Mouse (Mus musculus) intestine, embryonic 15.5 days (tissue): ENCODE measurements at regions not wholly inside any gene's neighbourhood (a gene's known extent, or its start where the extent isn't known, plus 50 kb on each side); places are given as distances from the start of the nearest gene placed in this dataset.
A peak's percentile ranks its signal among the peaks of the same experiment; 100 is the strongest.
"Not testable (repeated sequence)": the region's sequence is repeated elsewhere in the genome, so short reads cannot be mapped to it uniquely, and the experiment has no call there.

Experiments
- ATAC-seq: fragments of 200-750 bp; cut with Nextera tagmentation; 2 replicates; pipeline ENCODE4 v1.8.0; 2017; ENCODE audit warnings: moderate TSS enrichment, moderate library complexity
- H3K27ac ChIP-seq: fragments of 300-500 bp; sonication (generic); 2 replicates; pipeline ENCODE4 v1.5.1; 2015; ENCODE audit warnings: mild to moderate bottlenecking, inconsistent platforms
- H3K27me3 ChIP-seq: fragments of 300-500 bp; sonication (generic); replicated peaks from 2 replicates; pipeline ENCODE4 v1.6.1; 2015; ENCODE audit warnings: inconsistent platforms
- H3K36me3 ChIP-seq: fragments of 300-500 bp; sonication (generic); 2 replicates; pipeline ENCODE4 v1.6.1; 2015; ENCODE audit warnings: inconsistent platforms
- H3K4me1 ChIP-seq: fragments of 300-500 bp; sonication (generic); replicated peaks from 2 replicates; pipeline ENCODE4 v1.6.1; 2015; ENCODE audit warnings: inconsistent platforms
- H3K4me2 ChIP-seq: fragments of 300-500 bp; sonication (generic); replicated peaks from 2 replicates; pipeline ENCODE4 v1.6.1; 2015; ENCODE audit warnings: mild to moderate bottlenecking, inconsistent platforms
- H3K4me3 ChIP-seq: fragments of 300-500 bp; sonication (generic); replicated peaks from 2 replicates; pipeline ENCODE4 v1.5.1; 2015; ENCODE audit warnings: inconsistent platforms
- H3K9ac ChIP-seq: fragments of 300-500 bp; sonication (generic); 2 replicates; pipeline ENCODE4 v1.6.1; 2015; ENCODE audit warnings: inconsistent platforms
- H3K9me3 ChIP-seq: fragments of 300-500 bp; sonication (generic); 2 replicates; pipeline ENCODE4 v1.6.1; 2016; ENCODE audit warnings: inconsistent platforms
- WGBS: fragments of 180-500 bp; shearing (Covaris S2); methylation state at CpG from one replicate; pipeline ENCODE4 v1.1.7; 2015; 5-methylcytosine and 5-hydroxymethylcytosine counted together

DNA sequence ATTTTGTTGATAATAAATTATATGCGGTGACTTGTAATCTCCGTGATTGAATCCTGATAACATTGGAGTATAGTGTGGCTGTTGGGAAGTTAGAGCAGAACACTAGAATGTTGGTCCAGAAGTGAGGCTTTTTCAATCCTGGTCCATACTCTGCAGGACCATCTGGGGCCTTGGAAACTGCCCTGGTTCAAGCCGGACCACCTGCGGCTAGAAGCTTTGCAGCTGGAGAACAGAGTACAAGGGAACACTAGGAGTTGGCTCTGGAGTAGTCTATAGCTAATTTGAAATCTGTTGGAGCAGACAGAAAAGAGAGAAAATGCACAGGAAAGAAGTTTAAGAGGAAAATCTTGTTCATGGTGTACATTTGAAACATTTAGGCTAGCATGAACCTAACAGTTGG lies 79.0 kb downstream of the Casp12 start:
- no peak for ATAC-seq
- H3K4me3 ChIP-seq = no peak overlapping the region

GRCm38 (mm10) chr9:5448180-5448579 lies 103.0 kb downstream of the Casp12 start:
- H3K36me3 ChIP-seq = no peaks in the 10 kb centered on the region
- 71% methylated on average over 2 of the region's 2 CpGs for WGBS
- no peaks in the 10 kb centered on the region for H3K27me3 ChIP-seq
- no peak overlapping the region for H3K27ac ChIP-seq
- H3K4me3 ChIP-seq = no peak overlapping the region
- no peaks in the 10 kb centered on the region for H3K4me1 ChIP-seq
- H3K9ac ChIP-seq = no peak overlapping the region
- H3K4me2 ChIP-seq = no peak overlapping the region
- ATAC-seq = no peak
- H3K9me3 ChIP-seq = no peaks in the 10 kb centered on the region

More for the DNA sequence above, 79.0 kb downstream of the Casp12 start:
- no peak overlapping the region for H3K27ac ChIP-seq
- no peaks in the 10 kb centered on the region for H3K36me3 ChIP-seq
- H3K27me3 ChIP-seq = no peaks in the 10 kb centered on the region
- H3K9ac ChIP-seq = no peak overlapping the region
- no peak overlapping the region for H3K4me2 ChIP-seq
- 85% methylated on average over 4 of the region's 4 CpGs for WGBS
- H3K4me1 ChIP-seq = no peaks in the 10 kb centered on the region
- H3K9me3 ChIP-seq = no peaks in the 10 kb centered on the region

GRCm38 (mm10) chr9:5456606-5457005 lies 111.4 kb downstream of the Casp12 start:
- no peaks in the 10 kb centered on the region for H3K4me1 ChIP-seq
- H3K27me3 ChIP-seq = no peaks in the 10 kb centered on the region
- no peak overlapping the region for H3K27ac ChIP-seq
- no peaks in the 10 kb centered on the region for H3K9me3 ChIP-seq
- no peak overlapping the region for H3K9ac ChIP-seq
- H3K4me2 ChIP-seq = no peak overlapping the region
- no peaks in the 10 kb centered on the region for H3K36me3 ChIP-seq
- H3K4me3 ChIP-seq = no peak overlapping the region
- ATAC-seq = no peak

GRCm38 (mm10) chr9:5472012-5472411 lies 126.8 kb downstream of the Casp12 start:
- no peaks in the 10 kb centered on the region for H3K36me3 ChIP-seq
- no peak overlapping the region for H3K27ac ChIP-seq
- WGBS = 83% methylated on average over 1 of the region's 1 CpGs
- H3K4me3 ChIP-seq = no peak overlapping the region
- no peak overlapping the region for H3K9ac ChIP-seq
- no peaks in the 10 kb centered on the region for H3K9me3 ChIP-seq
- H3K4me2 ChIP-seq = no peak overlapping the region
- no peak for ATAC-seq
- H3K4me1 ChIP-seq = no peaks in the 10 kb centered on the region
- no peaks in the 10 kb centered on the region for H3K27me3 ChIP-seq

- Histone ChIP-seq H3K36me3 (no peaks in the 10 kb centered on the region), H3K9me3 (no peaks in the 10 kb centered on the region), H3K27ac (no peak overlapping the region), H3K4me2 (no peak overlapping the region), H3K27me3 (no peaks in the 10 kb centered on the region), H3K9ac (no peak overlapping the region), H3K4me3 (no peak overlapping the region), H3K4me1 (no peaks in the 10 kb centered on the region)
- ATAC-seq = no peak
Observed at GRCm38 (mm10) chr9:5474271-5474670, 129.0 kb downstream of the Casp12 start.

GRCm38 (mm10) chr9:5485258-5485657 lies 140.0 kb downstream of the Casp12 start:
- 89% methylated on average over 2 of the region's 2 CpGs for WGBS
- Histone ChIP-seq H3K9ac (no peak overlapping the region), H3K4me1 (no peaks in the 10 kb centered on the region), H3K27me3 (no peaks in the 10 kb centered on the region), H3K27ac (no peak overlapping the region), H3K4me2 (no peak overlapping the region), H3K9me3 (no peaks in the 10 kb centered on the region), H3K36me3 (no peaks in the 10 kb centered on the region), H3K4me3 (no peak overlapping the region)
- no peak for ATAC-seq

- H3K4me1 ChIP-seq = no peaks in the 10 kb centered on the region
- no peak for ATAC-seq
- H3K9me3 ChIP-seq = no peaks in the 10 kb centered on the region
- H3K4me3 ChIP-seq = no peak overlapping the region
- no peaks in the 10 kb centered on the region for H3K27me3 ChIP-seq
- H3K36me3 ChIP-seq = no peaks in the 10 kb centered on the region
- H3K27ac ChIP-seq = no peak overlapping the region
- no peak overlapping the region for H3K4me2 ChIP-seq
- no peak overlapping the region for H3K9ac ChIP-seq
- 74% methylated on average over 2 of the region's 2 CpGs for WGBS
Observed at GRCm38 (mm10) chr9:5496837-5497236, 151.6 kb downstream of the Casp12 start.

GRCm38 (mm10) chr9:5498306-5498705 lies 153.1 kb downstream of the Casp12 start:
- H3K9ac ChIP-seq = no peak overlapping the region
- no peak overlapping the region for H3K27ac ChIP-seq
- 63% methylated on average over 3 of the region's 3 CpGs for WGBS
- H3K4me2 ChIP-seq = no peak overlapping the region
- ATAC-seq = no peak
- no peaks in the 10 kb centered on the region for H3K4me1 ChIP-seq
- no peaks in the 10 kb centered on the region for H3K36me3 ChIP-seq
- H3K9me3 ChIP-seq = no peaks in the 10 kb centered on the region
- no peaks in the 10 kb centered on the region for H3K27me3 ChIP-seq
- no peak overlapping the region for H3K4me3 ChIP-seq

DNA sequence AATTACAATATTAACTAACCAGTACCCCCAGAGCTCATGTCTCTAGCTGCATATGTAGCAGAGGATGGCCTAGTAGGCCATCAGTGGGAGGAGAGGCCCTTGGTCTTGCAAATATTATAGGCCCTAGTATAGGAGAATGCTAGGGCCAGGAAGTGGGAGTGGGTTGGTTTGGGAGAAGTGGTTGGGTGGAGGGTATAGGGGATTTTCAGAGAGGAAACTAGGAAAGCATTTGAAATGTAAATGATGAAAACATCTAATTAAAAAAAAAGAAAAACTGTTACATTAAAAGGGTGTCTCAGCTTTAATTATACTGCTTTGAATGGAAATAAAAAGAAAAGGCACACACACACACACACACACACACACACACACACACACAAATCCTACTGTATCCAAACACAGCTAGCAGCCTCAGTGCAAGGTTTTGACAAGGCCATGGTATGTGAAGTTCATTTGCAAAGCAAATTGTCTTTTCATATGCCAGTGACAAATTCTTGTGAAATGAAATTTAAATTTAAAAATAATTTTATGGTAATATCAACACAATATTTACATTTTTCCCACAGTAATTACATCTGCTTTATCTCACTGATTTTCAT lies 180.6 kb downstream of the Casp12 start:
- Histone ChIP-seq H3K9ac (no peak overlapping the region), H3K36me3 (no peaks in the 10 kb centered on the region), H3K27ac (no peak overlapping the region), H3K27me3 (no peaks in the 10 kb centered on the region), H3K9me3 (no peaks in the 10 kb centered on the region), H3K4me1 (no peaks in the 10 kb centered on the region), H3K4me2 (no peak overlapping the region), H3K4me3 (no peak overlapping the region)
- no peak for ATAC-seq

GRCm38 (mm10) chr9:5542604-5543003 lies 197.4 kb downstream of the Casp12 start:
- ATAC-seq = no peak
- H3K4me1 ChIP-seq = no peaks in the 10 kb centered on the region
- H3K9ac ChIP-seq = no peak overlapping the region
- 81% methylated on average over 1 of the region's 1 CpGs for WGBS
- H3K9me3 ChIP-seq = no peaks in the 10 kb centered on the region
- no peak overlapping the region for H3K4me2 ChIP-seq
- no peaks in the 10 kb centered on the region for H3K27me3 ChIP-seq
- no peak overlapping the region for H3K27ac ChIP-seq
- H3K36me3 ChIP-seq = no peaks in the 10 kb centered on the region
- H3K4me3 ChIP-seq = no peak overlapping the region

- 0 out of 2 replicates have a peak, but pooled peaks have one; percentile 41 for ATAC-seq
- Histone ChIP-seq H3K36me3 (no peaks in the 10 kb centered on the region), H3K4me3 (no peak overlapping the region), H3K9me3 (no peaks in the 10 kb centered on the region), H3K9ac (no peak overlapping the region), H3K27me3 (no peaks in the 10 kb centered on the region), H3K27ac (no peak overlapping the region), H3K4me1 (no peaks in the 10 kb centered on the region), H3K4me2 (no peak overlapping the region)
- WGBS = 67% methylated on average over 1 of the region's 1 CpGs
Observed at GRCm38 (mm10) chr9:5575072-5575471, 229.8 kb downstream of the Casp12 start.

DNA sequence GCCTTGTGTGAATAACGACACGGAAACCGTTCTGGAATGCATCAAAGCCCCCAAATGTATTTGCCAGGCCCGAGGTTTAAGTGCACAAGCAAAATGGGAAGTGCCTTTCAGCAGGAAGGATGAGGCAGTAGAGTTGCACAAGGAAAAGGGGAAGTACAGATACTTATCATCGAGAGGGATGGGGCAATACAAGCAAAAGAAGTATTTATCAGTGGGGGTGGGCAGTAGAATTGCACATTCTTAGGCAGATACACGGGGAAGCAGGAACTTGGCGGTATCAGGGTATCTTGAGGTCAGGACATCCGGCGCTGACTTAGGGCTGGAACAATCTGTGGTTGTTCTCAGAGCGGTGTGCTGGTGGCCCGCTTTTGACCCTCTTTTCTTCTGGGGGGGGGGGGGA lies 232.9 kb downstream of the Casp12 start:
- not testable (repeated sequence) for H3K4me2 ChIP-seq, H3K9me3 ChIP-seq, H3K4me3 ChIP-seq, H3K27me3 ChIP-seq, H3K27ac ChIP-seq, H3K9ac ChIP-seq, ATAC-seq, H3K4me1 ChIP-seq, H3K36me3 ChIP-seq
- WGBS = 83% methylated on average over 11 of the region's 11 CpGs

- ATAC-seq = no peak
- no peaks in the 10 kb centered on the region for H3K36me3 ChIP-seq
- H3K4me2 ChIP-seq = no peak overlapping the region
- no peaks in the 10 kb centered on the region for H3K4me1 ChIP-seq
- no peak overlapping the region for H3K27ac ChIP-seq
- no peaks in the 10 kb centered on the region for H3K27me3 ChIP-seq
- no peak overlapping the region for H3K9ac ChIP-seq
- 89% methylated on average over 3 of the region's 3 CpGs for WGBS
- no peaks in the 10 kb centered on the region for H3K9me3 ChIP-seq
- H3K4me3 ChIP-seq = no peak overlapping the region
Observed at GRCm38 (mm10) chr9:5595891-5596635, 250.8 kb downstream of the Casp12 start.
